Mouse (Mus musculus): Measurements from ENCODE around the gene Clic1. TPM values are rescaled to one million over a fixed set of nuclear protein-coding genes. Genes with fewer than 3 reads are reported as not detected.
A peak's percentile ranks its signal among the peaks of the same experiment; 100 is the strongest.

The Clic1 gene
- polyA plus RNA-seq, 1 experiment from 2014 or later = 73.9 TPM

DNA sequence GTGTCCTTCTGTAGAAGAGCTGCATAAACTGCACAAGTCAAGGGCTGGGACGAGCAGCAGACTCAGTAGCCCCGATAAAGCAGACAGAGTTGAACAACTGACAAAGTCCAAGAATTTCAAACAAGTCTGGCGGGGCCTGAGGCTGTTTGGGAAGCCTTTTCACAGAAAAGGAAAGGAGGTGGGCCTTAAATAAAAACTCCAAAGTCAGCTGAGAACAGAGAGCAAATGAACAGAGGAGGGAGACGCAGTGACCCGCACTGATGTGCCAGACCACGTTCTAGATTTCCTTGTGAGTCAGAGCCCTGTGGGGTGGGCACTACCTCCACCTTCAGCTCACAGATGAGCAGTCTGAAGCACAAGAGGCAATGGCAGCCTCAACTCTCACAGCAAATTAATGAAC lies 14.9 kb upstream of the Clic1 start:
- H3K9me3 ChIP-seq (replicated peaks; ENCODE audit: control insufficient read depth, low read length) = no peaks in the 10 kb centered on the region
- H3K36me3 ChIP-seq (replicated peaks; ENCODE audit: control insufficient read depth, insufficient read depth, low read depth, low read length) = no peaks in the 10 kb centered on the region
- H3K27me3 ChIP-seq (ENCODE audit: control insufficient read depth, insufficient read depth, low read length) = no peaks in the 10 kb centered on the region
- H3K4me2 ChIP-seq (ENCODE audit: low read depth, low read length) = no peak overlapping the region
- no peaks in the 10 kb centered on the region for H3K4me1 ChIP-seq (ENCODE audit: control insufficient read depth, insufficient read depth, low read length)
- H3K9ac ChIP-seq (replicated peaks; ENCODE audit: low read length) = no peak overlapping the region
- 62% methylated on average over 6 of the region's 6 CpGs for WGBS
- ATAC-seq (replicated peaks; ENCODE audit: insufficient number of reproducible peaks, low FRiP score, low TSS enrichment, low read depth) (no peak), DNase-seq (ENCODE audit: low spot score) (no peak)
- no peak overlapping the region for H3K27ac ChIP-seq (replicated peaks; ENCODE audit: low read depth, low read length)
- H3K4me3 ChIP-seq (ENCODE audit: low read depth, low read length) = no peak overlapping the region

DNA sequence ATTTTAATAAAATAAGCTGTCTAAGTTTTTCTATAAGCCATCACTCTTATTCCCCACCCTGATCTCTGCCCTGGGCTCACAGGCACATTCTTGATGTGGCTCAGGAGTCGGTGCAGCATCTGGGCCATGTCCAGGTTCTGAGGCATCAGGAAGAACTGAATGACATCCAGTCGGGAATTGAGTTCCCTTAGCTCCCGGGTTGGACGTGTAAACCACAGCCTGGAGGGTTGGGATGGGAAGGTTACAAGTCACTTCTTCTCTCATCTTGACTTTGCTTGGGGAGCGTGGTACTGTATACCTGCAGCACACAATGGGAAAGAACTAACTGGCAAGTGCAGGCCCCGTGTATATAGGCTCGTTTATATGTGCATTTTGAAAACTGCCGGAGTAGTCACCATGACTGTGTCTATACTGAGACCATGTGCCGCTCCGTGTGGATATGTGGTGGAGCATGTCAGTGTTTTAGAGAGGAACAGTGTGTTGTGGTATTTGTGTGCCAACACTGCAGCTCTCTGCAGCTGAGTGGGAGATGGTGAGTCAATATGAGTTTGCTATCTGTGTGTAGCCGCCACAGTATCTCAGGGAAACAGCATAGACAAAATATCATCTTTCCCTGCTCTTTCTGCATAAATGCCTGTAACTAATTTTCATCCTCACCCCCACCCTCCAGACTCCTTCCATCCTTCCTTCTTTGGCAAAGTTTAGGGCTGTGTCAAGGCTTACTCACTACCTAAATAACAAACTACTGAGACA lies 10.5 kb upstream of the Clic1 start:
- H3K27me3 ChIP-seq (ENCODE audit: control insufficient read depth, insufficient read depth, low read length) = no peaks in the 10 kb centered on the region
- no peaks in the 10 kb centered on the region for H3K4me1 ChIP-seq (ENCODE audit: control insufficient read depth, insufficient read depth, low read length)
- no peak overlapping the region for H3K4me2 ChIP-seq (ENCODE audit: low read depth, low read length)
- WGBS = 87% methylated on average over 11 of the region's 11 CpGs
- H3K9me3 ChIP-seq (replicated peaks; ENCODE audit: control insufficient read depth, low read length) = no peaks in the 10 kb centered on the region
- no peak for DNase-seq (ENCODE audit: low spot score)
- H3K27ac ChIP-seq (replicated peaks; ENCODE audit: low read depth, low read length) = no peak overlapping the region
- no peak overlapping the region for H3K4me3 ChIP-seq (ENCODE audit: low read depth, low read length)
- ATAC-seq (replicated peaks; ENCODE audit: insufficient number of reproducible peaks, low FRiP score, low TSS enrichment, low read depth) = no peak
- no peaks in the 10 kb centered on the region for H3K36me3 ChIP-seq (replicated peaks; ENCODE audit: control insufficient read depth, insufficient read depth, low read depth, low read length)
- no peak overlapping the region for H3K9ac ChIP-seq (replicated peaks; ENCODE audit: low read length)

DNA sequence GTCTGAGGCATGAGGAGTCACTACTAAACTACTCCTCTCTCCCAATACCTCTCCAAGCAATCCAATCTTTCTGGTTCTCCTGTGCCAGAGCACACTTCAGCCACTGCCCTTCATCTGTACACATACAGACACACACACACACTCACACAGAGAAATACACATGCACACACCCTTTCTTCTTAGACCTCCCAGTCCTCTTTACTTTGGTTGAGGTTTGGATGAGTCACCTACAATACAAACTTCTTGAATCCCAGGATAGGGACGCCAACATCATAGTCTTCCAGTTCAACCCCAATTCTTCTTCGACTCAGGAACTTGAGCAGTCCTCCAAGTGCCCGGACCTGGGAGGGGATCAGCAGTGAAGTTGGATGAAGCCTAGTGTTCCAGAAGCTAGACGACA lies 6.0 kb upstream of the Clic1 start:
- H3K4me1 ChIP-seq (ENCODE audit: control insufficient read depth, insufficient read depth, low read length) = no peaks in the 10 kb centered on the region
- ATAC-seq (replicated peaks; ENCODE audit: insufficient number of reproducible peaks, low FRiP score, low TSS enrichment, low read depth) (no peak), DNase-seq (ENCODE audit: low spot score) (no peak)
- no peak overlapping the region for H3K9ac ChIP-seq (replicated peaks; ENCODE audit: low read length)
- H3K9me3 ChIP-seq (replicated peaks; ENCODE audit: control insufficient read depth, low read length) = no peaks in the 10 kb centered on the region
- no peak overlapping the region for H3K27ac ChIP-seq (replicated peaks; ENCODE audit: low read depth, low read length)
- no peak overlapping the region for H3K4me3 ChIP-seq (ENCODE audit: low read depth, low read length)
- H3K4me2 ChIP-seq (ENCODE audit: low read depth, low read length) = no peak overlapping the region
- H3K36me3 ChIP-seq (replicated peaks; ENCODE audit: control insufficient read depth, insufficient read depth, low read depth, low read length) = no peaks in the 10 kb centered on the region
- WGBS = 86% methylated on average over 4 of the region's 4 CpGs
- H3K27me3 ChIP-seq (ENCODE audit: control insufficient read depth, insufficient read depth, low read length) = no peaks in the 10 kb centered on the region

DNA sequence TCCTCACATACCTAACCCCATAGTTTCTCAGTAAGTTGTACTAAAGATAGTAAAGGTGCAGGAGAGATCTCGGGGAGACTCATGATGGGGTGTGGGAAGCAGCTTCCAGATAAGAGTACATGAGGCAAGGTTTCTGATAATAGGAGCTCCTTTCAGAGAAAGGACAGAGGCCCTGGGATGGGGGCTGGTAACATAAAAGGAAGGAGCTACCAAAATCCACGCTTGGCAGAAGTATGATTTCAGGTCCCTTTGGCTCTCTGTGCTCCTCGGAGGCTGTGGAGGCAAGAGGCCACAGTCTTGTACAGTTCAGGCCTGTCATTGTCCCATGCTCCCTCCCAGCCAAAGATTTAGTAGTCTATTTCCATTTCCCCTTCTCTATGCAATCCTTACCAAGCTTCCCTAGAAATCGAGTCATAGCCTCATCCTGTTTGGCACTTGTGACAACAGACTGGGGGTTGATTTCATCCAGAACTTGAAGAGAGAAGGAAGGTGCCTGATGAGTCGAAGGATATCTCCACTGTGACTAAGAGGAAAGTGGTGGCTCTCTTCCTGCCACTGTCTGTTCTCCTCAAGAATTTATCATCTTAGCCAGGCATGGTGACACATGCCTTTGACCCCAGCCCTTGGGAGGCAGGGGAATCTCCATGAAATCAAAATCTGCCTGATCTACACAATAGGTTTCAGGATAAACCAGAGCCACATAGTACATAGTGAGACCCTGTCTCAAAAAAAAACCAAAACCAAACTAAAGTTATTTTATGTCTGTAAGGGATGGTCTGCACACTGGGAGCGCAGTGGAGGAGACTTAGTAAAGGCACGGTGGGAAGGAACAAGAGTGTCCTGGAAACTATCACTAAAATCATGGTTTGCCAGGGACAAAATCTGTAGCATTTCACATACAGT lies 4.6 kb upstream of the Clic1 start:
- 92% methylated on average over 7 of the region's 7 CpGs for WGBS
- H3K4me1 ChIP-seq (ENCODE audit: control insufficient read depth, insufficient read depth, low read length) = no peaks in the 10 kb centered on the region; the same call in 1 of the 2 replicates
- no peak overlapping the region for H3K9ac ChIP-seq (replicated peaks; ENCODE audit: low read length)

DNA sequence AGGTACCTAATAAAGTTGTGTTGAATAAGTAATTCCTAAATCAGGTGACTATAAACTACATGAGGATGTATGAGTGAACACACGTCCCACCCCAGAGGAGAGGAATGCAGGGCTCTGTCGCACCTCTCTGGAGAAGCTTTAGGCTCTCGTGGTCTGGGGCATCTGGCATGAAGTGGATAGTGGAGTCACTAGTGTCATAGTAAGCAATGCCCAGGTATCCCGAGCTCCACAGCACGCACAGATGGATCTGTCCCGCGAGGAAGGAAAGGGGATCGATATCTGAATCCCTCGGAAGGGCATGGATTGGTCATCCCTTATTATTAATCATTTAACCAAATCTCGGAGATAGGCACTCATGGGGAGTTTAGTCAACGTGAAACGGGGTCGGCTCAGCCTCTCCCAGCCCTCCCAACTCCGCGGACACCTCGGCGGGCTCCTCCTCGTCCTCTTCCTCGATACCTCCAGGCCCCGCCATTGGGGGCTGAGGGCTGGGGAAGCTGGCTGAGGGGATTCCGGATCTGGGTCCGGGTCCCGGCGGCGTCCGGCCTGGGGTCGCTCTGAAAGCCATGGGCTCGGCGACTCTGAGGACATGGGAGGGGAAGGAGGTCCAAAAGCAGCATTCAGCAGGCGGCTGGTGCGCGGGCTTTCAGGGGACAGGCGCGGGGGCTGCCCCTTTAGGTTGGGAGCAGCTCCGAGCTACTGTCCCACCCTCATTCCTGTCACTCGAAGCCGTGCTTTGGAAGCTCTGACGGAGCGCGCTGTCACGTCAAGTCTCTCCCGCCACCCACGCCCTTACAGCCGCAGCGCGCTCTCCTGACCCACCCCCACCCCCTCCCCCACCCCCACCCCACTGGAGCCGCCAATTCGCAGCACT lies 3.7 kb upstream of the Clic1 start:
- no peaks in the 10 kb centered on the region; the same call in 1 of the 2 replicates for H3K4me1 ChIP-seq (ENCODE audit: control insufficient read depth, insufficient read depth, low read length)
- peak overlapping the region; percentile 80 for H3K9ac ChIP-seq (replicated peaks; ENCODE audit: low read length)
- peak overlapping the region; percentile 41 for H3K4me3 ChIP-seq (ENCODE audit: low read depth, low read length)
- ATAC-seq (replicated peaks; ENCODE audit: insufficient number of reproducible peaks, low FRiP score, low TSS enrichment, low read depth) = peak; percentile 71
- H3K36me3 ChIP-seq (replicated peaks; ENCODE audit: control insufficient read depth, insufficient read depth, low read depth, low read length) = no peaks in the 10 kb centered on the region
- no peaks in the 10 kb centered on the region for H3K27me3 ChIP-seq (ENCODE audit: control insufficient read depth, insufficient read depth, low read length)
- no peaks in the 10 kb centered on the region for H3K9me3 ChIP-seq (replicated peaks; ENCODE audit: control insufficient read depth, low read length)
- H3K4me2 ChIP-seq (ENCODE audit: low read depth, low read length) = peak overlapping the region; percentile 87
- DNase-seq (ENCODE audit: low spot score) = no peak
- peak overlapping the region; percentile 48; the same call in 1 of the 2 replicates for H3K27ac ChIP-seq (replicated peaks; ENCODE audit: low read depth, low read length)
- WGBS = 7% methylated on average over 46 of the region's 48 CpGs

More for the DNA sequence above, 4.6 kb upstream of the Clic1 start:
- Histone ChIP-seq H3K36me3 (replicated peaks; ENCODE audit: control insufficient read depth, insufficient read depth, low read depth, low read length) (no peaks in the 10 kb centered on the region), H3K4me3 (ENCODE audit: low read depth, low read length) (peak overlapping the region; percentile 41; the same call in 1 of the 2 replicates), H3K9me3 (replicated peaks; ENCODE audit: control insufficient read depth, low read length) (no peaks in the 10 kb centered on the region), H3K27me3 (ENCODE audit: control insufficient read depth, insufficient read depth, low read length) (no peaks in the 10 kb centered on the region), H3K4me2 (ENCODE audit: low read depth, low read length) (peak overlapping the region; percentile 87; the same call in 1 of the 2 replicates), H3K27ac (replicated peaks; ENCODE audit: low read depth, low read length) (no peak overlapping the region)
- no peak for DNase-seq (ENCODE audit: low spot score)
- no peak for ATAC-seq (replicated peaks; ENCODE audit: insufficient number of reproducible peaks, low FRiP score, low TSS enrichment, low read depth)

DNA sequence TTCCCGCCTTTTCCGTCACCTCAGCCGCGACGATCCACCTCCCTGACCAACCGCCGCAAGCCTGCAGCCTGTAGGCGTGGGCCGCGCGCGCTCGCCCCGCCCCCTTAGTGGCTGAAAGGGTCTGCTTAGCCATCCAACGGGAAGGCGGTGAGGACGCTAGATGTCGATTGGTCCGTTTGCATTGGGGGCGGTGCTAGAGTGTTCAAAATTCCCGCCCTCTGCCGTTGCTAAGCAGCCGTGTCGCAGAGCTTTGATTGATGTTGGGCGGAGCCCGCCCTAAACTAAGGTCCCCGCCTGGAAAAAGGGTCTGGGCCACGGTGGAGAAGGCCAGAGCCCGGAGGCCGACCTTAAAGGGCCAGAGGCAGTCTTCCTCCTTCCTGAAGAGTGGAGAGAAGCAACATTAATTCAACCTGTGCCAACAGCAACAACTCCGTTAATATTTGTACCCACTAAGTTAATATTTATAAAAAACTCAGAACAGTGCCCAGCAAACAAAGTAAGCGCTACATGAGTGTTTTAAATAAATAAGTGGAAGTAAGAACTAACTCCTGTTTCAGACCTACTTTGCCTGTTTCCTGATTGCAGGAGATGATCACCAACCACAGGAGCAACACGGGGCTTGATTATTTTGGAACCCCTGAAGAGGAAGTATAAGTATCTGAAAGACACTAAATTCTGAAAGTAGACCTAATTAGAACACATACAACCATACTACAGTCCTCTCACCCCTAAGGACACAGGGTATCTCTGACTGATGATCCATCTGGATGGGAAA lies 2.9 kb upstream of the Clic1 start, which contains the start of gene Msh5:
Gene Msh5 (minus strand): TSS at position 65 of the 775 bp plus-strand sequence.
- Histone ChIP-seq H3K4me2 (ENCODE audit: low read depth, low read length) (peak within 1 kb of the TSS; percentile 87), H3K9ac (replicated peaks; ENCODE audit: low read length) (peak within 1 kb of the TSS; percentile 80), H3K4me1 (ENCODE audit: control insufficient read depth, insufficient read depth, low read length) (no peaks in the 10 kb centered on the region; the same call in 1 of the 2 replicates), H3K4me3 (ENCODE audit: low read depth, low read length) (peak within 1 kb of the TSS; percentile 41), H3K27ac (replicated peaks; ENCODE audit: low read depth, low read length) (peak within 1 kb of the TSS; percentile 48; the same call in 1 of the 2 replicates), H3K36me3 (replicated peaks; ENCODE audit: control insufficient read depth, insufficient read depth, low read depth, low read length) (no peaks in the 10 kb centered on the region), H3K9me3 (replicated peaks; ENCODE audit: control insufficient read depth, low read length) (no peaks in the 10 kb centered on the region), H3K27me3 (ENCODE audit: control insufficient read depth, insufficient read depth, low read length) (no peaks in the 10 kb centered on the region)
- ATAC-seq (replicated peaks; ENCODE audit: insufficient number of reproducible peaks, low FRiP score, low TSS enrichment, low read depth) (peak; percentile 97), DNase-seq (ENCODE audit: low spot score) (peak; percentile 100)
- WGBS = 3% methylated on average over 31 of the region's 33 CpGs

DNA sequence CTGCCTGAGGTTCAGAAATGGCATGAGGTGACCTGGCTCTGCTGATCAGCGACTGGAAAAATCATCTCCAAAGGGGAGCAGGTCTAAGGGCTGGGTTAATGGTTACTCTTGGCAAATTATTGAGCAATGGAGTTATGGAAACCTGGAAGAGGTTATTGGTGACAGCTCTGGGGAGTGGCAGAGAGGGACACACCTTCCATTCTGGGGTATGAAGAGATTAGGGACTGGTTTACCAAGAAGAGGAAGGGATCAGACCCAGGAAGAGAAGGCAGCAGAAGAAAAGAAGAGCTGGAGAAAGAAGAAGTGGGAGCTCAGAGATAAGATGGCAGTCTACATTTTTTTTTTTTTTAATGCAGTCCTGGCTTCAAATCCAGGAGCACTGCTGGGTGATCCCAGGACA lies 2.1 kb upstream of the Clic1 start:
- Histone ChIP-seq H3K27me3 (ENCODE audit: control insufficient read depth, insufficient read depth, low read length) (no peaks in the 10 kb centered on the region), H3K9me3 (replicated peaks; ENCODE audit: control insufficient read depth, low read length) (no peaks in the 10 kb centered on the region), H3K4me1 (ENCODE audit: control insufficient read depth, insufficient read depth, low read length) (peaks cover 2% of the 10 kb centered on the region), H3K36me3 (replicated peaks; ENCODE audit: control insufficient read depth, insufficient read depth, low read depth, low read length) (no peaks in the 10 kb centered on the region), H3K27ac (replicated peaks; ENCODE audit: low read depth, low read length) (0 out of 2 replicates have a peak overlapping the region, but pooled peaks have one; percentile 29), H3K4me2 (ENCODE audit: low read depth, low read length) (no peak overlapping the region), H3K9ac (replicated peaks; ENCODE audit: low read length) (no peak overlapping the region), H3K4me3 (ENCODE audit: low read depth, low read length) (no peak overlapping the region)
- ATAC-seq (replicated peaks; ENCODE audit: insufficient number of reproducible peaks, low FRiP score, low TSS enrichment, low read depth) (no peak), DNase-seq (ENCODE audit: low spot score) (no peak)
- 43% methylated on average over 1 of the region's 1 CpGs for WGBS

All from embryonic facial prominence, embryonic 11.5 days (tissue).